Mouse (Mus musculus): ENCODE data around the gene Car8.

Gene Car8

GRCm38 (mm10) chr4:8238560-8239305 lies at the start of gene Car8:
Gene Car8 (minus strand): TSS chr4:8239041.
- DNase-seq (ENCODE audit: low spot score in 2 of 2) = no peak

DNA sequence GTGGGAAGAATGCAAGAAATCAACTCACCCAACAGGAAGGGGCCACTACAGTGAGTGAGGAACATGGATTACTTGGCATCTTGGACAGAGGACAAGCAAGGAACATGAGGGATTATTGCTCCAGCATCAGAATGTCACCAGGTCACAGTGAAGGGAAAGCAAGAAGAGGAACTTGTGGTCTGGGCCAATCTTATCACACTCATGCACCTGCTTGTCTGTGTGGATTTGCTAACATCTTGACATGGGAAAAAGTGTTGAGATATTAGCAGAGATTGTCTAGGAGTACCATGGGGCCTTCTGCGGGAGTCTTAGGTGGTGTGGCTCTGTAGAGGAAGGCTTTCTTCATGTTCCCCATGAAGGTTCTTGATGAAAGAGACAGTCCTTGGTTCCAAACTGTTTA lies 46.1 kb upstream of the Car8 start:
- DNase-seq (ENCODE audit: low spot score in 2 of 2) = no peak

DNA sequence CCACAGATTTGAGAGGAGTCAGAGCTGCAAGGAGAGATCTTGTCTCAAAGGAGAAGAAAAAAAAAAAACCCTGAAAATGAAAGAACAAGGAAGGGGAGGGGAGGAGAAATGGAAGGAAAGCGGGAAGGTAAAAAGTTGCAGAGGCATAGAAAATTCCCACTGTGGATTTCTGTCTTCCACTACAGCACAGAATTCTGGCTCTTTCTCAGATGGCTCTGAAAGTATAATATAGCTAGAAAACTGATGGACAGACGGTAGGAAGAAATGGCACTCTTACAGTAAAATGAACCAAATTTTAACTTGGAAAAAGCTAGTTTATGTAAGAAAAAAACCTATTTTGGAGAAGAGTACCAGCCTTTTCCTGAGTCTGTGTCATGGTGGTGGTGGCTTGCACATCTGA lies 39.3 kb upstream of the Car8 start:
- no peak for DNase-seq (ENCODE audit: low spot score in 2 of 2)

DNA sequence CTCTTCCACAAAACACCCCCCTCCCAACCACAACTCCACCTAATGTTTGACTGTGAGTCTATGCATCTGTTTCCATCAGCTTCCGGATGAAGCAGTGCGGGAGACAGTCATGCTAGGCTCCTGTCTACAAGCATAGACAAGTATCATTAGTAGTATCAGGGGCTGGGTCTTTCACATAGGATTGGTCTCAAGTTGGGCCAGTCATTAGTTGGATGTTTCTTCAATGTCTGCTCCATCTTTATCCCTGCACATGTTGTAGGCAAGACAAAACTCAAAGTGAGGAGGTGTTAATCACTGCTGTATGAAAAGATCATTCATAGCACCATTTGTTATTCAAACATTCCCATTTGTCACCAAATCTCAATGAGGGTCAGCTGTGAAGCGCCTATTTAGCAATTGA lies 11.0 kb upstream of the Car8 start:
- DNase-seq (ENCODE audit: low spot score in 2 of 2) = no peak

GRCm38 (mm10) chr4:8245495-8246063 lies 6.7 kb upstream of the Car8 start:
- DNase-seq (ENCODE audit: low spot score in 2 of 2) = no peak

DNA sequence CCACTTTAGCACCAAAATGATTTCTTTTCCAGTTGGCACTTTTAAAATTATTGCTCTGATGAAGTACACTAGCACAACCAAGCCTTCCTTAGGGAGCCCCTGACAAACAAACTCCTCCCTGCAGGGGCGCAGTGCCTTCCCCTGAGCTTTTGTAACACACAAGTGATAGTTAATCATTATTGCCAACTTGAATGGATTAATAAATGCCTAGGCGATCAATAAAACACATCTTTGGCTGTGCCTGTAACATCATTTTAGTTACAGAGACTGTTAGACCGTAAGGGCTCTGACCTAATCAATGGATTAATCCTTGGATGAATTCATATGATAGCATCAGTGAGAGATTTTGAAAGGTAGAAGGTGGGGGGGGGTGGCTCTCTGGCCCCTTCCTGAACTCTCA lies 6.2 kb upstream of the Car8 start:
- DNase-seq (ENCODE audit: low spot score in 2 of 2) = no peak

GRCm38 (mm10) chr4:8239699-8240098 lies 858 bp upstream of the Car8 start:
- no peak for DNase-seq (ENCODE audit: low spot score in 2 of 2)

DNA sequence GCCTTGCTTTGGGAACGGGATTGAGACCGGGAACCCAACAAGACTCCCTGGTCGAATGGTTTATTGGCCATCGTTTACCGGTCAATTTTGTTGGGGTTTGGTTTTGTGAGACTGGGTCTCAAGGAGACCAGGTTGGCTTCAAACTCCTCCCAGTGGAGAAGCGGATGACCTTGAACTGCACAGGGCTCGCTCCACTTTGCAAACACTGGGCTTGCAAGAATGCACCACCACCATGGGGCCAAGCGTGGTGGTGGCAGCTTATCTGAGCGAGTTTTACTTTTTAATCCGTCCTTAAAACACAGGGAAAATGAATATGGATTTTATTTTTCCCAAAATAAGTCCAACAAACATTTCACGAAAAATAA lies 447 bp upstream of the Car8 start:
- no peak for DNase-seq (ENCODE audit: low spot score in 2 of 2)

GRCm38 (mm10) chr4:8232393-8233111 lies 6.3 kb downstream of the Car8 start:
- DNase-seq (ENCODE audit: low spot score in 2 of 2) = no peak

DNA sequence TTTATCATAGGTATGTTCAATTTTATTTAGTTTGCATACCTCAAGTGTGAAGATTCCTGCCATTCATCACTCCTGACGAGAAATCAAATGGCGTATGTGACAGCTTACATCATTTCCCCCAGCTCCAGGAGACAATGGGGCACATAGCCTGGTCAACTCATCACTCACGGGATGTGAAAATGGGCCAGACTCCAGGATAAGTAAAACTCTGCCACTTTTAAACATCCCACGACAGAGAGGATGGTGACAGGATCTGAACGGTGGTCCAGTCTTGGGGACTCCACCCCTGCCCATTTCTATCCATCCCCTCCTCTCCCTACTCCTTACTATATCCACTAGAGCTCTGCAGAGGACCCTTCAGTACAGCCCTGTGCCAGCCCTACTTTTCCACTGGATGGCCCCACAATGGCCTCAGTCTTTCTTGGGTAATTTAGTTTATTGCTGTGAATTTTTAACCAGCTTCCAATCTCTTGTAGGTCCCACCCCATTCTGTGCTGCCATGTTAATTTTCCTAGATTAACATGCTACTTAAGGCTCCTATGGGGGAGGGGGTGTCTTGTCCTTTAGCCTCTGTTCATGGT lies 7.5 kb downstream of the Car8 start:
- no peak for DNase-seq (ENCODE audit: low spot score in 2 of 2)

GRCm38 (mm10) chr4:8229661-8230298 lies 9.1 kb downstream of the Car8 start:
- DNase-seq (ENCODE audit: low spot score in 2 of 2) = no peak

DNA sequence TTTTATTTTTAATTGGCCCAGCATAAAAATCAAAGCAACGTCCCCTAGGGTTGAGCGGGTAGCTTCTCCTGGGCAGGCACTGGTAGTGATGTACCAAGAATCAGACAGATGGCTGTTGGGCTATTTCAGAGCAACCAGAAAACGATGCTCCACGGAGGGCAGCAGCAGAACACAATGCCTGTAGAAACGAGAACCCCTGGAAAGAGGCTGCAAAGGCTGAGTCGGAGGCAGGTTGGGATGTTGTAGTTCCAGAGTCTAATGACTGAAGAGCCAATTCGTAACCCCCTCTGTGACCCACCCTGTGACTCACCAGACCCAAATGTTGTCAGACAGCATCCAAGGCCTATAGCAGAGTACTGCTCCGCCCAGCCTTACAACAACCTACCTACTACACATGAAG lies 19.9 kb downstream of the Car8 start:
- DNase-seq (ENCODE audit: low spot score in 2 of 2) = no peak

- no peak for DNase-seq (ENCODE audit: low spot score in 2 of 2)
Observed at GRCm38 (mm10) chr4:8218004-8218403, 20.8 kb downstream of the Car8 start.

DNA sequence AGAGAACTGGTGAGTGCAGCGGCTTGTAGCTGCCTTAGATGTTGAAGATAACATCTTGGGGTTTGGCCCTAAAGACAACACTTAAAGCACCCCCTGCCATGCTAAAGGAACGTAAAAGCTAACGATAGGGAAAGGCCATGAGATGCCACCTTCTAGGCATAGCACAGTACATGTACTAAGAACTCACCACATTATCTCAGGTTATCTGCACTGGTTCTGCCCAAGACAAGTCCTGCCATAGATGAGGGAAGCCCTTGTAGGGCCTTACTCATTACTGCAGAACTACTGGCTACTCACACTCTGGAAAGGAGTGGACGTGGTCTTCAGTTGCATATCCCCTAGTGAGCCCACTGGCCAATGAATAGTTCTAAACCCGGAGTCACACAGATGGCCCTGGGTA lies 21.6 kb downstream of the Car8 start:
- no peak for DNase-seq (ENCODE audit: low spot score in 2 of 2)

DNA sequence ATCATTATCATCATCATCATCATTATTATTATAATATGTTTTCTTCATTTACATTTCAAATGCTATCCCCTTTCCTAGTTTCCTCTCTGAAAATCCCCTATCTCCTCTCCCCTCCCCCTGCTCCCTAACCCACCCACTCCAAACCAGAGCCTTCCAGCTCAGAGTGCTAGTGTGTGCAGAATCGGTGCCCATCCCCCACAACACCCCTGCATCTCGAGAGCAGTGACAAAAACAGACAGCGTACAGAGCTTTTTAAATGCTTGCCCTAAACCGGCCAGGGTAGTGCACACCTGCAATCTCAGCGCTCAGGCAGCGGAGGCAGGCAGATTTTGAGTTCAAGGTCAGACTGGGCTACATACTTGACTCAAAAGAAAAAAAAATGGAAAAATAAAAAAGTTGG lies 22.3 kb downstream of the Car8 start:
- no peak for DNase-seq (ENCODE audit: low spot score in 2 of 2)

DNA sequence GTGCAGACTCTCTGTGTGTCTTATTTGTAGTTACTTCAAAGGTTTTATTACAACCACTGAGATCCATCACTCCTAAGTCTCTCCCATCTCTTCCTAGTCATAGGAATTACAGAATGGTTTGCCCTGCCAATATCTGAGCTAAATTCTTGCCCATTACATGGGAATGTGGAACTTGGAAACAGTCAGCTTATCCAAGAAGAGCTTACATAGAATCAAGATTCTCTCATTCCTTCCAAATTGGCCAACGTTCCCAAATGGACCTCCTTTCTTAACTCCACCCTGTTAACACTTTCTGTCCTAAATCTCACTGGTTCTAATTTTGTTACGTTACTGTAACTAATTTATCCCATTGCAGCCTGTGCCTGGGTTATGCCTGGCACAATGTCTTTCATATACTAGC lies 25.2 kb downstream of the Car8 start:
- DNase-seq (ENCODE audit: low spot score in 2 of 2) = no peak

DNA sequence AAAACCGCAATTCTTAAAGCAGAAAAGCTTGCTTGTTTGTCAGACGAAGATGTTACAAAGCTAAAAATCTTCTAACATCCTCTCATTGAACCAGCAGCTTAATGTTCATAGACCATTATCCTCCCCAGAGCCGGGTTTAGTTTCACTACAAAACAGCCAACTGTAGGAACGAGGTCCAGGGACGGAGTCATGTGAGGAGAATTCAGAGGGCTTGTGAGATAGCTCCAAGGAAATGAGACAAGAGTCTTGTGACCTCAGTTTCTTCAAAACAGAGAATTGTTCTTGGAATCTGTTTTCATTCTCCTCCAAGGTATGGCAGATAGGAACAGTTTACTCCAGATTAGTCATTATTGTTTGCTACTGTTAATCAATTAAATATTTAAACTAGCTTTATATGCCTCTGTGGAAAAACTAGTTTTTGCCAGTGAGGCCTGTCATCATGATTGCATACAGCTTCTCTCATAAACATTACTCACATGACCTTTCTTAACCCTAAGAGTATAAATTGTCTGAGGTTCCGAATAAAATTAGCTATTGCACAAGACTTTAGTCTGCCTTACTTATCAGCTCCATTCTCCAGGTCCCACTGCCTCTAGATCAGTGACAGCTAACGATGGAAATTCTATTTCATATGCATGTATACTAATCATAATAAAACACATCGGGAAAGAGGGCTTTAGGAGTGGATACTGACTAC lies 25.8 kb downstream of the Car8 start:
- DNase-seq (ENCODE audit: low spot score in 2 of 2) = no peak

DNA sequence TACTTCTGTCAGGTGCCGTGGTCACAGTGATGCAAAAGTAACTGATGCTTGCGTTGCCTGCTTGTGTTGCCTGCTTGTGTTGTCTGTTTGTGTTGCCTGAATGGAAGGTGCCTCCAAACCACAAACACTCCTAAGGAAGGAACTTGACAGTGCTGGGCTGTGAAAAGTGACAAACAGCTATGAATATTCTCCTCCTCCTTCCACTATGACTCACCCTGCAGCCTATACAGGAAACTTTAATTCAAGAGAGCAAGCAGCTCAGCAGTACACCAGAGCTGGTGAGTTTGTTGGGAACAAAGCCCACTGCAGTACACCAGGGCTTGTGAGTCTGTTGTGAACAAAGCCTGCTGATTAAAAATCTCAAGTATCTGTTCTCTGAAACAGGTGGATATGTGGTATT lies 28.4 kb downstream of the Car8 start:
- DNase-seq (ENCODE audit: low spot score in 2 of 2) = no peak

- DNase-seq (ENCODE audit: low spot score in 2 of 2) = no peak
Observed at GRCm38 (mm10) chr4:8207924-8208323, 30.9 kb downstream of the Car8 start.

DNA sequence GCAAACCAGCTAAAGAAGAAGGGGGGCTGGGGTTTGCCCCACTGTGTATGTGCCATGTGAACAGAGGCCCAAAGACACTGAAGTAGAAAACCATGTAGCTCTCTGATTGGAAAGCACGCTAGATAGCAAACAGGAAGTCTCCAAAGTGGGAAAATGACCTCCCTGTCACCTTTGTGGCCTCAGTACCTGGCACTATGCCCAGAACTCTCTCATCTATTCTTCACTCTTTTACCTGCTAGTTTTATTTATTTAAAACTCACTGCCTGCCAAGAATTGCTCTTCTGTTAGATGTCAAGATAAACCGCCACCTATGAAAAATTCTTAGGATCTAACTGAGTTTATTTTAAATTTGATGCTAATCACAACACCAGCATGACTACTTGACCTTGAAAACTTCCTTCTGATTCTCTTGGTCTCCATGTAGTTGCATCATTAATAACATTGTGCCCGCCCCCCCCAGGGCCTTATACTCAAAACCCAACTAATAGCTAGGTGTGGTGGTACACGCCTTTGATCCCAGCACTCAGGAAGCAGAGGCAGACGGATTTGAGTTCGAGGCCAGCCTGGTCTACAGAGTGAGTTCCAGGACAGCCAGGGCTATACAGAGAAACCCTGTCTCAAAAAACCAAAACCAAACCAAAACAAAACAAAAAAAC lies 31.8 kb downstream of the Car8 start:
- DNase-seq (ENCODE audit: low spot score in 2 of 2) = no peak

DNA sequence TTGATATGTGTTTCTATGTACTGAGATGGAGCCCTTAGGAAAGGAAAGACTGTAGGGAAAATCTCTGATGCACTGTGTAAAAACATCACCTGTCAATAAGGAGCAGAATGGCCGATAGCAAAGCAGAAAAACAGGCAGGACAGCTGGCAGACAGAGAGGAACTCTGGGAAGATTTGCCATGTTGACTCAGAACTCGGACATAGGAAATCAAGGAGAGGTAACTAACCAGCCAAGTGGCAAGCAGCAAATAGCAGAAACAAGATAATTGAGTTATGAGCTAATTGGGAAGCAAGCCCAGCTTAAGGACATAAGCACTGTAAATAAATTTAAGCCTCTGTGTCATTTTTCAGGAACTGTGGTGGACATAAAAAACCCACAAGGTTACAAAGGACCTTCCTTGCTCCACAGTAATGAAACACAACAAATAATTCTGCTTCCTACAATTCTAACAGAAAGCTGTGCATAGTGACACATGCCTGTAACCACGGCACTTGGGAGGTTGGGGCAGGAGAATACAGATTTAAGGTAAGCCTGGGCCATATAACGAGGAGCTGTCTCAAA lies 33.7 kb downstream of the Car8 start:
- DNase-seq (ENCODE audit: low spot score in 2 of 2) = no peak

Measured in spleen, postnatal 4 days (tissue).